Mouse (Mus musculus) monocyte, adult 2 months (primary cell): ENCODE data around the gene Map4k5.

Source experiments
- DNase-seq, 2 experiments: peaks; one replicate each; pipeline ENCODE4 v3.0.0; 2022; ENCODE audit warnings: low spot score in 2 of 2, low read depth in 1 of 2

The Map4k5 gene

GRCm38 (mm10) chr12:69887776-69888175 is 5.2 kb downstream of the Map4k5 start:
- no peak for DNase-seq

- DNase-seq: no peak
These were observed 7.7 kb downstream of the Map4k5 start for GRCm38 (mm10) chr12:69885170-69885923.

GRCm38 (mm10) chr12:69884053-69884452 is 8.9 kb downstream of the Map4k5 start:
- DNase-seq: no peak

- DNase-seq: no peak
These were observed 11.6 kb downstream of the Map4k5 start for GRCm38 (mm10) chr12:69881198-69881905.

DNA sequence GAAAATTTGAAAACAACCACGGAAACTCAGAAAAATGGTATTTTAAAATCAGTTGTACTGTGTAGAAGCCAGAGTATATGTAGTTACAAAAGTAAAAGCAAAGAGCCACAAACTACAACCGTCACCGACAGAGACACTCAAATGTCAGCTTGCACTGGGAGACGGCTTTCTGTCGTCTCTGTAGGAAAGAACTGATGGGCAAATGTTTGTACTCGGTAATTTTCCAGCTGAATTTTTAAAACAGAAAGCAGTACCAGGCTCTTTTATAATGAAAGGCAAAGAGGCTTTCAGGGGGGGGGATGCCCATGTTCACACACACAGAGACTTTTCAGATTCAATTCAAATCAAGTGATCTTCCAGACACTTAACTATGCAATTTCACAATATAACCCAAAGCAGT is 13.3 kb downstream of the Map4k5 start:
- no peak for DNase-seq

- DNase-seq: no peak
These were observed 13.8 kb downstream of the Map4k5 start for GRCm38 (mm10) chr12:69879172-69879665.

DNA sequence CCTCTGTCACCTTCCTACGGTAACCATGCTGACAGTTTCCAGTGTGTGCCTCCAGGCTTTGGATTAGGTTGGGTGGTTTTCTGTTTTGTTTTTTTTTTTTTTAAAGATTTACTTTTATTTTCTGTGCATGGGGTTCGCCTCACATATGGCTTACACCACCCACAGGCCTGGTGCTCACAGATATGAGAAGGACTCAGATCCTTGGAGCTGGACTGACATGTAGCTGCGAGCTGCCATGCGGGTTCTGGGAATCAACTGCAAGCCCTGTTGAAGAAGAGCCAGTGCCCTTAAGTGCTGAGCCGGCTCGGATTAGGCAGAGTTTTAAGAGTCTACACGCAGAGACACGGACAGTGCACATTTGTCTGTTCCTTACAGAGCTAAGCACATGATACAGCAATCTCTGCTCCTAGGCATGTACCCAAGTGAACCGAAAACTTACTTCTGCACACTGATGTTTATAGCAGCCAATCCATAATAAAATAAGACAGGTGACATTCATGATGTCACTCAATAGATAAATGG is 15.1 kb downstream of the Map4k5 start:
- DNase-seq: no peak

- no peak for DNase-seq
These were observed 21.4 kb downstream of the Map4k5 start for GRCm38 (mm10) chr12:69871632-69872031.

GRCm38 (mm10) chr12:69867338-69867737 is 25.7 kb downstream of the Map4k5 start:
- DNase-seq: no peak

GRCm38 (mm10) chr12:69864164-69864692 is 28.8 kb downstream of the Map4k5 start:
- DNase-seq: no peak

DNA sequence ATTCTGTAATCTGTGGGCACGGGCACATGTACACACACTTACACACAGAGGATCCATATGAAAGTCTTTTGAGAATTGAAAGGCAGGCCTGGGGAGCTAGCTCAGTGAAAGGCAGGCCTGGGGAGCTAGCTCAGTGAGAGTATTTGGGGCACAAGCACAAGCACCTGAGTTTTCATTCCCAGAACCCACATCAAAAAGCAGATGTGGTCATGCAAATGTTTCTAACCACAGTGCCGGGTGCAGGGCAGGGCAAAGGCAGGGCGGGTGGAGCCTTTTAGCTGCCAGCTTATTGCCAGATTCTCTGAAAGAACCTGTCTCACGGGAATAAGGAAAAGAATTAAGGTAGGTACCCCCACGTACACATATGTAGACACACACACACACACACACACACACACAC is 29.5 kb downstream of the Map4k5 start:
- DNase-seq: no peak

DNA sequence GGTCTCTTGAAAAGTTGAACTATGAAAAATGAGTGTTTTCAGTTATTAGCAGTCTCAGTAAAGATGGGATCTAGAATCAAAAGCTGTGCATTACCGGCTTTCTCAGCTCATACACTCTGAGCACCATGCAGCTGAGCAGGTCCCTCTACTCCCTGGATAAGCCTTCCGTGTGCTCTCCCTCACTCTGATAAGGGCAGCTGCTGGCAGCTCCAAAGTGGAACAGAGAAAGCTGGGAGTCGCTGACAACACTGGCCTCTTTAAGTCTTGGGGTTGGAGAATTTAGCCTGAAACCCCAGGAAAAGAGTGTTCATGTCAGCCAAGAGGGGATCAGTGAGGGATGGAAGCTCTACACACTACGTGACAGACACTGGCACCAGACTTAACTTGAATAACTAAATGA is 34.2 kb downstream of the Map4k5 start:
- no peak for DNase-seq

DNA sequence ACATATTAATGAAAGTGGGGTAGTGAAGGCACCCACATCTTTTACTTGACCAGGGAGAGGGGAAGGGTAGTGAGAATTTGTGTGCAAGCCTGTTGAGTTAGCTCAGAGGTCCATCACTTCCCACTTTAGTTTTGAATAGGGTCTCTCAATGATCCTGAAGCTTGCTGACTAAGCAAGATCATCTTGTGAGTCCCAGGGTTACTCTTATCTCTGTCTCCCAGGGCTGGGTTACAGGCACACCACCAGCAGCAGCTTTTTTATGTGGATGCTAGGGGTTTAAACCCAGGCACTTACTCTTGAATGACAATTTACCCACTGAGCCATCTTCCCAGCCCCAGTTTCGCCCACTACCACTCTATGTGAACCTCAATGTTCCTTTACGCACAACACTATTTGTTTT is 35.4 kb downstream of the Map4k5 start:
- DNase-seq: no peak

DNA sequence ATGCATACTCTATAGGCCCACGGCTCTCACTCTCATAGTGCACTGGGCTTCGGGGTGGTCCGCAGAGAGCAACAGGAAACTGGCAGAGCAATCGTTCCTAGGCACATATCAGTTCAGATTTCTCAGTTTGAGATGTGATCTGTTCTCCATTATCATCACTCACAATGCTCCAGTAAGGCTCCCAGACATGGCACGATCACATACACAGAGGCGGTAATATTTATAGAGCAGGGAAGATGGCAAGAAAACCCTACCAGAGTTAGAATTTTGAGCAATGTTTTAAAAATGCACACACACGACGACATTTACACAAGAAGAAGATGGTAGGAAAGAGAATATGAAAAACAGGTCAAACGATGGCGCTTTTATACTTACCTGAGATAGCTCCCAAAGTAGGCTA is 36.6 kb downstream of the Map4k5 start:
- no peak for DNase-seq

GRCm38 (mm10) chr12:69855641-69856300 is 37.2 kb downstream of the Map4k5 start:
- DNase-seq: no peak

- DNase-seq: no peak
These were observed 39.1 kb downstream of the Map4k5 start for GRCm38 (mm10) chr12:69853942-69854341.

GRCm38 (mm10) chr12:69853387-69853786 is 39.6 kb downstream of the Map4k5 start:
- DNase-seq: no peak

- DNase-seq: no peak
These were observed 40.7 kb downstream of the Map4k5 start for GRCm38 (mm10) chr12:69852288-69852687.

DNA sequence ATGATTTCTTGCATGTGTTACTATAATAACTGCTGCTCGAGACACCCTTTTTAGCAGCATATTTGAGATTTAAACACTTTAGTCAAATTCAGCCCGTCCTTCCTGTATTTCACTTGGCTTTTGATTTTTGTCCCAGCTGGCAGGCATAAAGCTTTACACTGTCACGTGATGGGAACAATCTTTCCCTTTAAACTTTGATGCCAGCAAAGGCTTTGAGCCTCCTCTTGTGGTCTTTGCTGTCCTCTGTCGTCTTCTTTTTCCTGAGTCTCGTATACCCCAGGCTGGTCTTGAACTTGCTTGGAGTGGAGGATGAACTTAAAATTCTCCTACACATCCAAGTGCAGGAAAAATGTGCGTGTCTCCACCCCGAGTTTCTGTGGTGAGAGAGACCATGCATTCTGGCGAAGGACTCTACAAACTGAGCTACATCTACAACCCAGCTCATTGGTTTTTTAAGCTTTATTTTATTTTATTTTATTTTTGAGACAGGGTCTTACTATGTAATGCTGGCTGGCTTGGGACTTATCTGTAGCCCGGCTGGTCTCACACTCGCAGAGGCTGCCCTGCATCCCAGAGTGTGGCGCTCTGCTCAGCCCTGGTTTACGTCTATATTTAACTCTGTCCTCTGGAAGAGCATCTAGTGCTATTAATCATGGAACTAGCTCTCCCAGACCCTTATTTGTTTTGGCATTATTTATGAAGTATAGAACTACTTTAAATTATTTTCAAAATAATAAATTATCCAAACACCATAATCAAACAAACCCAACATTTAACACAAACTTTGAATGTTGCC is 44.7 kb downstream of the Map4k5 start:
- DNase-seq: no peak

- DNase-seq: no peak
These were observed 46.5 kb downstream of the Map4k5 start for GRCm38 (mm10) chr12:69846499-69846898.

DNA sequence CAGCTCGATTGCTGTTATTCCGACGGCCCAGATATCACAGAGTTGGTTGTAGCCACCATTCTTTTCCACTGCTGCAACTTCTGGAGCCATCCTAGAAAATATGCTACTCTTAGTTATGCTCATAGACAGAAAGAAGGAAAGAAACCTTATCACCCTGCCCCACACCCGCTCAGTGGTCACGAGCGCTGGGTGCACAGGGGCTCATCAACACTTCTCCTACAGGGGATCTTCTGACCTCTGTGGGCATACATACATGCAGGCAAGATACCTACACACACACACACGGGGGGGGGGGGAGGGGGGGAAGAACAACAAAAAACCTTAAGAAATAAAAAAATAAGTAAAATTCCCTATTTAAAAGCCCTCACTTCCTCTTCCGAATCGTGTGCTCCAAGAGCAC is 47.3 kb downstream of the Map4k5 start:
- DNase-seq: no peak
